Mouse (Mus musculus) MEL (cell line): ENCODE measurements around the gene Slc46a2.

Experiments
- CTCF ChIP-seq, 3 experiments: IDR thresholded peaks in 2 of 3; conservative IDR thresholded peaks in 1 of 3; 2 replicates each; pipeline ENCODE4 v1.5.1; 2011 to 2012; ENCODE audit warnings: low read length in 3 of 3, low read depth in 2 of 3, mild to moderate bottlenecking in 2 of 3, improper control_type of control experiment in 1 of 3, inconsistent platforms in 1 of 3, mixed read lengths in 1 of 3, moderate library complexity in 1 of 3; ENCODE audit not compliant: control insufficient read depth in 1 of 3, insufficient read depth in 1 of 3, poor library complexity in 1 of 3, severe bottlenecking in 1 of 3
- GATA1 ChIP-seq: IDR thresholded peaks from 2 replicates; pipeline ENCODE4 v1.6.1; 2011; ENCODE audit warnings: low read depth, low read length, improper control_type of control experiment

DNA sequence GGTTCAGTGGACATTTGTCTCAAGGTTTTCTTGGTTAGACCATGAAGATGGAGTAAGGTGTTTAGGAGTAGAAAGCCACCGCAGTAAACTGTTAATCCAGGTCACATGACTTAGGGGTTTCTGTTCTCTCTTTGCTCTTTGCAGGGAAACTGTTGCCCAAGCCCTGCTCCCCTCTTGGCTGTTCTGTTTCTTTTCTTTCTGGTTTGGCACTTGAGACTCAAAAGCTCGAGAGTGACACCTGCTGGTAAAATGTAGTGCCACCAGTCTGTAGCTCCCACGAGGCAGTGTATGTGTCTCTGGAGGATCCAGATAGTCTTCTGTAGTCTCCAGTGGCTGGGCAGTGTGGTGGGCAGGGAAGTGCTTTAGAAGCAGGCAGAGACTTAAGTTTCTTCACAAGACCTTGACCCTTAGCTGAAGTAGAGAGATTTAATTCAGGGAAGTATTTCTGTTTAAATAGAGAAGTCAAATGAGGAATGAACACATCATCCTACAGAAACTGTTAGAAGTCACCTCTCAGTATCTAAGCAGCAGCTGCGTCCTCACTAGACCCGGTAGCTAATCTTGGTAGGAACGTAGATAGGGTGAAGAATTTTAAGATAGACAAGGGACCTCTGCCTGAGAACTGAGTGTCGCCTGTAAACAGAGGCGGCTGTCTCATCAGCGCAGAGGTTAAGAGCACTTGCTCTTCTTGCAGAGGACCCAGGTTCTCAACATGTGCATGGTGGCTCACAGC, 43.8 kb downstream of the Slc46a2 start:
- TF ChIP-seq CTCF (IDR thresholded peaks at IDR 0.05 in 2 of 3, conservative IDR thresholded peaks at IDR 0.05 in 1 of 3; ENCODE audit: control insufficient read depth in 1 of 3, insufficient read depth in 1 of 3, low read depth in 2 of 3, low read length in 3 of 3, poor library complexity in 1 of 3, severe bottlenecking in 1 of 3) (peak; percentile 71 to 85 (median 72)), GATA1 (peak; percentile 57)
